Comparison of ENCODE assay signal across 8 mouse cellular contexts in genomic region chr7:29521841-29522575, GRCm38 (mm10). TPM values are rescaled to one million over a fixed set of nuclear protein-coding genes. Genes with fewer than 3 reads are reported as not detected.
DNase-seq lines count a peak whose midpoint lies in the region; ATAC-seq and TF ChIP-seq lines count a peak whose summit lies in the region.

No protein-coding gene starts in this region.

- peak; percentile 88 for TF ChIP-seq CTCF in left cerebral cortex, adult 2 months (IDR thresholded peaks at IDR 0.05)

- no peak for ATAC-seq in CD4-positive, CD25-positive, alpha-beta regulatory T cell, adult 4 months

- DNase-seq in CD4-positive, CD25-positive, alpha-beta regulatory T cell, adult 2 months (ENCODE audit: low read depth, low spot score), result peak; percentile 88
- DNase-seq in adrenal gland, adult 8-10 months, result peak; percentile 63
- DNase-seq in embryo, embryonic 9.5 days (ENCODE audit: extremely low spot score), result peak; percentile 65
- peak; percentile 55 for DNase-seq in heart, postnatal 25 days (ENCODE audit: low spot score)
- DNase-seq in left cerebral cortex, adult 2 months (ENCODE audit: extremely low spot score in 1 of 2, low spot score in 2 of 2), result peak; percentile 78 to 89
- DNase-seq in naive thymus-derived CD4-positive, alpha-beta T cell, adult 2 months (ENCODE audit: low read depth), result peak; percentile 85
- DNase-seq in telencephalon, adult 2 months (ENCODE audit: low read depth, low spot score), result peak; percentile 48

- H3K27ac ChIP-seq in left cerebral cortex, adult 2 months, result no peak overlapping the region

- intact Hi-C loops in heart, postnatal 25 days (cut with DNase I), result loop anchor here (1.0 to 5.0 kb wide), 3 partner anchors 139 to 220 kb away; partner anchors contain the start of gene Dpf1
- intact Hi-C loops in left cerebral cortex, adult 2 months (cut with DNase I), result loop anchor here (1.0 to 5.0 kb wide), 4 partner anchors 75 to 235 kb away; partner anchors contain the start of genes Dpf1 and Ppp1r14a

- no peak overlapping the region for H3K4me3 ChIP-seq in left cerebral cortex, adult 2 months

RNA-seq across cellular contexts. Expression of gene Sipa1l3, which starts 3.6 kb away (rescaled TPM):
- 1 to 10 TPM; 4.3 to 5.6 TPM for polyA plus RNA-seq in CD4-positive, CD25-positive, alpha-beta regulatory T cell, adult 4 months (2017; shearing (Covaris generic))
- total RNA-seq in adrenal gland, adult 8-10 months (2022), result 10 to 100 TPM; 33.2 to 42.3 (median 40.6) TPM
- 1 to 10 TPM; 8.8 to 9.4 TPM for total RNA-seq in heart, postnatal 25 days (2021)
- total RNA-seq in left cerebral cortex, adult 2 months (2021), result 10 to 100 TPM; 51.3 to 61.8 TPM
